Mouse (Mus musculus): ENCODE measurements around the gene A430078G23Rik.

GRCm38 (mm10) chr8:3375748-3376147 is 22.5 kb downstream of the A430078G23Rik start:
- TF ChIP-seq CTCF (IDR thresholded peaks at IDR 0.05; ENCODE audit: borderline replicate concordance, insufficient read depth, low read depth, low read length) = no peak
- no peak for TF ChIP-seq POLR2A (IDR thresholded peaks at IDR 0.05; ENCODE audit: borderline replicate concordance, insufficient read depth, low read length)
